Mouse (Mus musculus) retina, postnatal 7 days (tissue): ENCODE data around the gene Enoph1.

Experiments
- DNase-seq: peaks from one replicate; pipeline ENCODE4 v3.0.0-alpha.2; 2012; ENCODE audit warnings: low read depth, low spot score

The Enoph1 gene

GRCm38 (mm10) chr5:100079040-100079930 is 39.5 kb downstream of the Enoph1 start:
- DNase-seq, result no peak

- no peak for DNase-seq
These were observed 40.1 kb downstream of the Enoph1 start for GRCm38 (mm10) chr5:100079931-100080275.

- no peak for DNase-seq
These were observed 42.2 kb downstream of the Enoph1 start for GRCm38 (mm10) chr5:100082006-100082405.

DNA sequence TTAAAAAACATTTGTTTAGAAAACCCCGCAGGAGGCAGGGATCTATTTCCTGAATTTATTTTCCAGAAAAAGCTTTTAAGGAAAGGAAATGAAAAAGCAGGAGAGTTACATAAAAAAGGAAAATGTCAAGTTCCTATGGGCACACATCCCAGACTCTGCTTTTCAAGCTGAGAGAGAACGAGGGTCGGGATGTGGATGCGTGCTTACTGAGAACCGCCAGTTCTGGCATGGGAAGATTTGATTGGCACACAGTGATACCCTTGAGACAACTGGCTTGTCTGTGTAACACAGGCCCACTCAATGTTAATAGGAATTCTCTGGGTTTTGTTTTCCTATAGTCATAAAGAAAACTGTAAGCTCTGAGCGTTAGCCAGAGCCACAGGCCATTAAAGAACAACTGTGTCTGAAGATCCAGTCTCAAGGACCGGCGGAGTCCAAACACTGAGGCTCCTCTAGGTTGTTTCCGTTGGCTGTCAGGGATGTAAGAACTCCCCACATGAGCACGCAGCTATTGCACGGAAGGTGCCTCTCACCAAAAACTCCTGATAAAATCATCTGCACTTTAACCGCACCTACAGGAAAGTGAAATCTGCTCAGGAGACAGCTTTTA is 44.3 kb downstream of the Enoph1 start:
- no peak for DNase-seq

DNA sequence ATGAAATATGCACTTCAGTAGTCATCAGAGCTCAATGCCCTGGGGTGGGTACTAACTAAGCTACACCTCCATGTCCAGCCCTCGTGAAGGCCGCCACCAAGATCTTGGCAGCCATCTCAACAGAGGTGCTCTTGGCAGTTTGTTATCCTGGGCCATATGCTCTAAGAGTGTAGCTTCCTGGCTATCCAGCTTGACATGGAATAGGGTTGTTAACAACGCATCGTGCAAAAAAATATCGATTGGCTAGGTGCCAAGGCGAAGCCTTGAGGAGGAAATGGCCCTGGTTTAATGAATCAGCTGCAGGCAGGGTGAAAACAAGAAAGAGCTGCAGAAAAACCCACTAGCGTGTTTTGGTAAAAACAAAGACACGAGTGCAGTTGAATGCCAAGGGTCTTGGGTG is 45.3 kb downstream of the Enoph1 start:
- DNase-seq, result no peak

- no peak for DNase-seq
These were observed 50.9 kb downstream of the Enoph1 start for GRCm38 (mm10) chr5:100090515-100091262.

GRCm38 (mm10) chr5:100091263-100091594 is 51.4 kb downstream of the Enoph1 start:
- no peak for DNase-seq

DNA sequence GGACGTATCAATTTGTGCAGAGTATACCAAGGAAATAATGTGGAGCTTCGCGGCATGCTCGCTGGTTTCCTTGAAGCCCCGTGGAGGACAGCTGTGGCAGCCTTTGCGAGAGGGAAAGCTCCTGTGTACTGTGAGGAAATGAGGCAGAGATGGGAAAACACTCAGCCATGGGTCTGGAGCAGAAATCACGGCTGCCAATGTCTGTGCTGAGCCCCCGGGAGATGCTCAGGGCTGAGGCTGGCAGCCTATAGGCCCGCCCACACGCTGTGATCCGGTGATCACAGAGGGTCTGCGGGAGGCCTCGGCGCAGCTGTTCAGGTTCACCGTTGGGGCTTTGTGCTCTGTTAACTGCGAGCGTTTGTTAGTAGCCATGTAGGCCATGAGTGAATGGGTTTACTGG is 51.8 kb downstream of the Enoph1 start:
- no peak for DNase-seq

GRCm38 (mm10) chr5:100096955-100097354 is 57.2 kb downstream of the Enoph1 start:
- no peak for DNase-seq

- no peak for DNase-seq
These were observed 58.2 kb downstream of the Enoph1 start for GRCm38 (mm10) chr5:100097967-100098366.

DNA sequence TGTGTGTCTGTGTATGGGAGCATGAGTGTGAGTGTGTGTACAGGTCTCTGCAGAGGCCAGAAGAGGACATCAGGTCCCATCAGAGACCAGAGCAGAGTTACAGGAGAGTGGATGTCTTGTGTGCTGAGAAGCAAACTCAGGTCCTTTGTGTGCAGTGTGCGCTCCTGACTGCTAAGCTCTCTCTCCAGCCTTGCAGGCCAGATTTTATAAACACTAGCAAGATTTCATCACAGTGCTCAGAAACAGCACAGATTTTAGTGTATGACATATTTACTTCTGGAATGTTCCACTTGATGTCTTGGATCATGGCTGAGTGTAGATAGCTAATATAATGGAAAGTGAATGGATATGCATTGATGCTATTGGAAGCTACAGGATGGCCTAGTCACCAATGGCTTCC is 62.6 kb downstream of the Enoph1 start:
- DNase-seq, result no peak

GRCm38 (mm10) chr5:100108866-100109265 is 69.1 kb downstream of the Enoph1 start:
- peak; percentile 20 for DNase-seq

- no peak for DNase-seq
These were observed 69.9 kb downstream of the Enoph1 start for GRCm38 (mm10) chr5:100109543-100110282.

- no peak for DNase-seq
These were observed 70.8 kb downstream of the Enoph1 start for GRCm38 (mm10) chr5:100110581-100110980.

DNA sequence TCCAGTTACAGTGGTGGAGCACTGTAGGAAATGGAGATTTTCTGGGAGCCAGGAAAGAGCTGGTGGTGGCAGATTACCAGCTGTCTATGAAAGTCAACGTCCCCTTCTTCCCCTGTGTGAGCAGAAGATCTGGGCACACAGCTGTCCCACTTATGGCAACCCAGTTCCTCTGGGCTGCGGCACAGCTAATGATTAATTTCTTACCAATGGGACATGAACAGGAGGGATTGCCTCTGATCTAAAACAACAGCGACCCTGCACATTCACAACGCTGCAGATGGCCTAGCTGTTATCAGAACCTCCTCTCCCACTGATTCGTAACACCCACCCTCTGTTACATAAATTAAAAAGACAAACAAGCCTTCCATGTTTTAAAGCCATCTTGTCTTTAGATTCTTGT is 73.6 kb downstream of the Enoph1 start:
- no peak for DNase-seq
